Mouse (Mus musculus): ENCODE measurements around the gene Ccdc116.
"Not testable (repeated sequence)": the region's sequence is repeated elsewhere in the genome, so short reads cannot be mapped to it uniquely, and the experiment has no call there.

Ccdc116 gene

DNA sequence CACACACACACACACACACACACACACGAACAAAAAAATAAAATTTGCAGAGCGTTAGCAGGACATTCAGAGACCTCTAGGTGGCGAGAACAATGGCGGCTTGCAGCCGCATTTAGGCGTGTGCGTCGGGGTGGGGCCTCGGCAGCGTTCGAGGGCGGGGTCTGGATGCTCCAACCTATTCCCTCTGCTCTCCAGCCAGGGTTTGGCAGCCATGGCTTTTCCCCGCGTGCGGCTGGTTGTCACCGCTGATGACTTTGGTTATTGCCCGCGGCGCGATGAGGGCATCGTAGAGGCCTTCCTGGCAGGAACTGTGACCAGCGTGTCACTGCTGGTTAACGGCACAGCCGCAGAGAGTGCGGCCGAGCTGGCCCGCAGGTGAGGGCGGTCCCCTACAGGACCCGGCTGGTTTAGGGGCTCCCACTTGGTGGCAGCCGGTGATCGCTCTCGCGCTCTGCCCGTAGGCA, at the start of gene Ccdc116:
Gene Ccdc116 (minus strand): TSS at position 458 of the 464 bp plus-strand sequence.
- DNase-seq = peak; percentile 84

- DNase-seq = no peak
Observed at GRCm38 (mm10) chr16:17193823-17194222, 46.8 kb upstream of the Ccdc116 start.

GRCm38 (mm10) chr16:17185475-17185874, 38.4 kb upstream of the Ccdc116 start:
- no peak for DNase-seq

GRCm38 (mm10) chr16:17183003-17183402, 36.0 kb upstream of the Ccdc116 start:
- DNase-seq = no peak

- DNase-seq = no peak
Observed at GRCm38 (mm10) chr16:17182136-17182535, 35.1 kb upstream of the Ccdc116 start.

DNA sequence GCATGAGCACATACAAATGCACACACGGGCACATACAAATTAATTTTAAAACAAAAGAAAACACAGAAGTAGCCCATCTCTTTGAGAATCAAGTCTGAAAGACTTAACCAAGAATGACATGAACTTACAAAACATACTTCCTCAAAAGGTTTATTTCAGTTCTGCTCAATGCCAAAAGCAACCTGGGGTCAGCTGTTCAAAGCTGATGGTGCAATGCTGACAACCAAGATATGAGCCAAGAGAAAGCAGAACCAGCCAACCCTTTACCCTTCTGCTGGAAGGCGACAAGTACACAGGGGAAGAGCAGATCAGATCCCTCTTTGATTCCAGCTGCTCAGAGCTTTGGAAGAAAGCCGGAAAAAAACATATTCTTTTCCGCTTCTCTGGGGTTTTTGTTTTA, 34.4 kb upstream of the Ccdc116 start:
- no peak for DNase-seq

GRCm38 (mm10) chr16:17179706-17180105, 32.7 kb upstream of the Ccdc116 start:
- no peak for DNase-seq

DNA sequence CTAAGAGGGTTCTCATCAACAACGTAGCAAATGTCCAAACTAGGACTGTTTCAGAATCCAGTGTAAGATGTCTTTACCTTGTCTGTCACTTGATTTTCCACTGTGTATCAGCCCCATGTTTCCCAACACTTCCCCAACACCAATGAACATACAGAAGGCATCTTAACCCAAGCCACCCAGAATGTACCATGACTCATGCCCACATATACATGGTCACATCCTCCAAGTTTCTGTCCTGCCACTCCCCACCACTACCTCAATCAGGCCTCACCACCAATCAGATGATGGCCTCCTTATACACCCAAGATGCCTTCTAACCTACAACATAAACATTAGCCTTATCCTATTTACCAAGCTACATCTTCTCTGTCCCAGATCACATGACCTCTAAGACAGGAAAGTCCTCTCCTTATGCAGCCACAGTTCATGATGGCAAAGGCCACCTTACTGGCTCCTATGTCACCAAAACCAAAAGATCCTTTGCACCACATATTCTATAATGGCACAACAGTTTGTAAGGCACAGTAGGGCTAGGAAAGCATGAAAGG, 30.7 kb upstream of the Ccdc116 start:
- no peak for DNase-seq

DNA sequence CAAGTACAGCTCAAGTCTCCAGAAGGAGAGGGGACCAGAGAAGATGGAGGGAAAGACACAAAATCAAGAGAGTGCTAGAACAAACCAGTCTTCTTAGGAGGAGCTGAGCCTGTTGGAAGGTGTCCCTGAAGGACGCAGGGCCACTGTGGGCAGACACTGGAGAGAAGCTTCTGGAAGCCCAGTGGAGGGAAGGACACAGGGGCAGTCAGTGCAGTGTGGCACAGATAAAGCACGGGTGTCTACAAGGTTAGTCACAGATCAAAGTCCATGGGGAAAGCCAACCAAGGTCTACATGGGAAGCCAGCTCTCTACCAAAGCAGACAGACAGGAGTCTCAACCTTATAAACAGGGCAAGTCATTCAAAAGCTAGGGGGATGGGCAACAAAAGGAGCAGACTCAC, 28.7 kb upstream of the Ccdc116 start:
- no peak for DNase-seq

GRCm38 (mm10) chr16:17168049-17168448, 21.0 kb upstream of the Ccdc116 start:
- DNase-seq = no peak

DNA sequence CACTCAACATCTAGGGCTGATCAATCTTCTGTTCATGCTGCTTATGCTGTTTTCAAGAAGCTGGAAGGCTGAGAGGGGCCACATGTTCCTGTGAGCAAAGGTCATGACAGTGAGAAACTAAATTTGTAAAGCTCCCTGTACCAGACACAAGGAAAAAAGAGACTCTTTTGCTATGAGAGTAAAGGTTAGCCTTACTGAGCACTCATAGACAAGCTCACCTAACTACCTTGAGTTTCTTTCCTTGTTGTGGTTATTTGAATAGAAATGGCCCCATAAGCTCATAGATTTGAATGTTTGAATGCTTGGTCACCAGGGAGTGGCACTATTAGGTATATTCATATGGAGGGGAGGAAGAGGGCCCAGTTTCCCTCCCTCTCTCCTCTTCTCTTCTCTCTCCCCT, 20.1 kb upstream of the Ccdc116 start:
- no peak for DNase-seq

GRCm38 (mm10) chr16:17165478-17165877, 18.4 kb upstream of the Ccdc116 start:
- not testable (repeated sequence) for DNase-seq

DNA sequence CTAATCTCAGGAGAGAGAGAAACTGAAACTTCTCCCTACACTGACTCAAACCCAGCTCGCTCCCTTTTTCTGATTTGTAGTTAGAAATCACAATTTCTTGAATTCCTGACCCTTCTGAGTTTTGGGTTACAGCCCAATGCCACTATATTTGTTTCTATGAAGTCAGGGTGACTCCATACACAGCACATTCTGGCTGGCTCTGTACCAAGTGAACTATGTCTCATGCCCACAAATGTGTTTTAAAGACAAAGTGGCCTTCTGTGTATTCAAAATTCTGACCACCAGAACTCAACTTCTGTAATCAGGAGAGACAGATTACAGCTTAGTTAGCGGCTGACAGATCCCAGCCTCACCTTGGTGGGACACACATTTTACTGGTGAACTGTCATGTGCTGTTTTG, 7.3 kb upstream of the Ccdc116 start:
- DNase-seq = no peak

DNA sequence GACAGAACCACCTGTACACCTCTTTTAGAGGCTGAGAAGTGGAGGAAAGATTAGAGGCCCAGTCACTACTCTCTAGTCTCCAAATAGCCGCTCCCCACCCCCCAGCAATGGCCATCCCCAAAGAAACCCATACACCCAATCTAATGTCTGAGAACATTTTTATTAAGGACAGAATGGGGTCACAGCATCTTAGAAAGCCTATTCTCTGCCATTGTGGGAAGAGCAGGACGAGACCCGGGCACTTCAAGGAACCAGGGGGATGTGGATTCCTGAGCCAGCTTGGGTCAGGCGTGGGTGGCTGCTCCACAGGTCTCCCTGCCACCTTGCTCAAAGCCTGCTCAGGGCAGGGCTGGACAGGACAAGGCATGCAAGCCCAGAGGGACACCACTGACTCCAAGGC, 4.8 kb upstream of the Ccdc116 start:
- no peak for DNase-seq

- DNase-seq = no peak
Observed at GRCm38 (mm10) chr16:17150520-17151258, 3.7 kb upstream of the Ccdc116 start.

GRCm38 (mm10) chr16:17148084-17148483, 1.1 kb upstream of the Ccdc116 start:
- no peak for DNase-seq

- DNase-seq = no peak
Observed at GRCm38 (mm10) chr16:17147391-17147929, 431 bp upstream of the Ccdc116 start.

GRCm38 (mm10) chr16:17144339-17144738, 2.7 kb downstream of the Ccdc116 start, which contains the start of gene Ydjc:
Gene Ydjc, plus strand, starts transcription at chr16:17144621.
- DNase-seq = no peak

- no peak for DNase-seq
Observed at GRCm38 (mm10) chr16:17137355-17137754, 9.7 kb downstream of the Ccdc116 start.

- DNase-seq = no peak
Observed at GRCm38 (mm10) chr16:17132906-17133200, 14.2 kb downstream of the Ccdc116 start.

DNA sequence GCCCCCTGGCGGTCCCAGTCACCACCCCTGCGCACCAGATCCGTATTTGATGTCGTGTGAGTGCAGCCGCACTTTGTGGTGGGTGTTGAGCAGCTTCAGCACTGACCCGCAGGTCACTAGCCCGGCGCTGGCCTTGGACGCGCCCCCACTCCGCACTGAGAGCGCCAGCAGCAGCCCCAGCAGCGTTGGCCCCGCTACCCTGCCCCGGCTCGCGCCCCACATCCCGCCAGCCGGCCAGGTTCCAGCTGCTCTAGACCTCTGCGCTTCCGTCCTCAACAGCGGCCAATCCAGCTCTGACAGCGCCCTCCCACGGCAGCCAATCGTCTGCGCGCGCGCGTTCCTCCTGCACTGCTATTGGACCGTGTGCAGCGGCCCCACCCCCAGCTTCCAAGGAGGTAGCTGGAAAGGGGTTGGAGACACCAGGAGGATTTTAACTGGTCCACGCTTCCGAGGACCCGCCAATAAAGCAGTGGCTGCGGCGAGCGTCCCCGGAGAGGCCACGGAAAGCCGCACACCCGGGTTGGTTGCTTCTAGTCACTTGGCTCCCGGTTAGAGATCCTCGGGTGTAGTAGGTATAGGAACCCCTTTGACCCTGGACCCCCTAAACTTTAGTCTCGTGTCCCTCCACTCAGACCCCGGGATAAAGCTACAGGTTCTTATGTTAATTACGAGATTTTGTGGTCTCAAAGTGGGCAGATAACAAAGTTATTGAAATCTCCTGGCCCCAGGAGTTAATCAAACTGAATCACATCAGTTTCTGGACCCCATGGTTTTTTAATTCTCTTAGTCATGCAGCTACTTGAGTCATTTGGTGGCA, 14.7 kb downstream of the Ccdc116 start, which contains the start of gene Sdf2l1:
Gene Sdf2l1 (minus strand): TSS at position 295 of the 817 bp plus-strand sequence.
- DNase-seq = peak; percentile 98

DNA sequence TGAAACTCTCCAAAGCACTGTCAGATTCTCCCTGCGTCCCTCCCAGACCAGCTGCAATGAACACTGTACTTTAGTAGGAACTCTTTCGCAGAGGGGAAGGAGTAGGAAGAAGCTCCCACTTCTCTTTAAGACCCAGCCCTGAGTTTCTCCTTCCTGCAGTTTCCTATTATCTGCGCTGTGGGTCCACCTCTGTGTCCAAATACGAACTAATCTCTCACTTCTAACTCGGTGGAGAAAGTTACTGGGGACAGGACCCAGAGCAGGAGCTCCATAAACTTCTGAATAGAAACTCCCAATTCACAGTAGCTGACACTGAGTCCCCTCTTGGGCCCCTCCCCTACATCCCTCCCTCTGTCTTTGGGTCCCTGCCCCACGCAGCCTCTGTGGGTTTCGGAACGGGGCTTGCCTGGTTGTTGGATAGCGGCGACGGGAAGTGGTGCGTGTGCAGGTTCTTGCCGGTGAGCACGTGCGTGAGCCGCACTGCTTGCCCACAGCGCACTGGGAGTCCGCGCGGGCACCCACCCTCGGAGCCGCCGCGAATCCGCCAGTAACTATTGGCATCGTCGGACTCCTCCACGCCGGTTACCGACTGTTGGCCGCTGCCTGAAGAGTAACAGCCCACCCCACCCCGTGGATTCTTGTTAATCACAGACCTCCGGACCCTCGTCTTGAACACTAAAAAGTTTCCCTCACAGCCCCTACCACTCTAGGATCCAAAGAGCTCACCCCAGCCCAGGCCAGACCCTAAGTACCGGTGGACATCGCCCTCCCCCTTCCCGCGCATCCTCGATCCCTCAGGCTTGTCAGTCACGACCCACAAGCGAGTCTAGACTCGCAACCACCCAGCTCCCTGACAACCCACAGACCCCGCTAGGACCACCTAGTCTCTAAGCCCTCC, 15.6 kb downstream of the Ccdc116 start:
- DNase-seq = no peak

Data from cerebellum, adult 9-10 months (tissue).